Mouse (Mus musculus) erythroblast, adult 5-6 weeks (primary cell): ENCODE data around the gene Tnfrsf1b. TPM values are rescaled to one million over a fixed set of nuclear protein-coding genes. Genes with fewer than 3 reads are reported as not detected.

ENCODE experiments used
- ATAC-seq: replicated peaks from 2 replicates; pipeline ENCODE4 v1.8.0; 2016; ENCODE audit warnings: moderate number of reproducible peaks, mild to moderate bottlenecking, moderate TSS enrichment, inconsistent platforms; ENCODE audit not compliant: poor library complexity, low FRiP score, severe bottlenecking
- total RNA-seq, 2 experiments: library from RNA; stranded (forward) in 1 of 2; stranded (reverse) in 1 of 2; fragments of 150-400 nt in 1 of 2; fragments of 200-764, 138-1000 nt in 1 of 2; gene quantifications; 2 replicates each; pipeline versions ENCODE4 v1.2.3 to v1.2.4; 2015 to 2017; ENCODE audit warnings: low replicate concordance in 2 of 2

Gene Tnfrsf1b
- total RNA-seq, 2 experiments from 2014 or later = 10.6 to 12.1 TPM

DNA sequence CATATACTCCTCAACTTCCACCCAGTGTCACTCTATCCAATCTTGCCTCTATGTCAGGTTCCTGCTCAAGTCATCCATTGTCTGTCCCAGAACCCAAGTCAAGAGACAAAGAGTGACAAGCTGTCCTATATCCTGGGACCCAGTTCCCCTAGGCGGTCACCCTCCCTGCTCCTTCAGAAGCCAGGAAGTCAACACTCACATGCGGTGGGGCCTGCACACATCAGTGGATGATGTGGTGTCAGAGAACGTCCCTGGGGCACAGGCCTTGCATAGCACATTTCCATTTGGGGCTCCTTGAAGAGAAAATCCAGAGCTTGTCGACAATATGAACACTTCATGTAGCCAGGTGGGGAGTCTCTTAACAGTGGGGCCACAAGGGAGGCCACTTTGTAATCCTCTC, 22.1 kb downstream of the Tnfrsf1b start:
- no peak for ATAC-seq

DNA sequence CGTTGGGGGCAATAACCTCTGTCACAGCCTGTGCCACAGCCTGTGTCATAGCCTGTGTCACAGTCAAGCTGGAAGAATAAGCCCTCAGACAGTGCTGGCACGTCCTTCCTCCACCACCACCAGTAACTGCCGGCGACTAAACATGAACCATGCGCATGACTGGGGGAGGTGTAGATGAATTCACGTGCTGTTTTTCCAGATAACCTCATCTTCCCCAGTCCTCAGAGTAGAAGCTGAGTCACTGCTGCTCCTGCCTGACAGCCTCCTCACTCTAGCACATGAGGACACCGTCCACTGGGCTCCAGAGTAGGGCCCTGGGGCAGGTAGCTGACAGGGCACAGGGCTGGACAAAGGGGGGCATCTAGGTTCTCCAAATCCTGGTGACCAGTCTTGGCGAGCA, 24.6 kb downstream of the Tnfrsf1b start:
- peak; percentile 93 for ATAC-seq

DNA sequence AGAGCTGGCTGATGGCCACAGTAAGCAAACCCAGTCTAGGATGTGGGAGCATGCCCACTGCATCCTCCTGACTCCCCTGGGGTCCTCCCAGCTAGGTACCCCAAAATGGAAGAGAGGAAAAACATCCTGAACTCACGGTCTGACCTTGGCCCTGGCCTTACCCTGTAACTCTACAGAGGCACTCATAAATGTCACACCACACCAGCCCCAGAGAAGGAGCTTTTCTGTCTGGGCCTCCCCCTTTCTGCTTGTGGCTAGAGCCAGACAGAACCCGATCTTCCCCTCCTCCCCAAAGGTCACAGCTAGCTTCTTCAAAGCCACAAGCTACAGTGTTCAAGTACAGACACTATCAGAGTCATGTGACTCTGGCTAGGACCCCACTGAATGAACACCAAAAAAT, 25.3 kb downstream of the Tnfrsf1b start:
- no peak for ATAC-seq

DNA sequence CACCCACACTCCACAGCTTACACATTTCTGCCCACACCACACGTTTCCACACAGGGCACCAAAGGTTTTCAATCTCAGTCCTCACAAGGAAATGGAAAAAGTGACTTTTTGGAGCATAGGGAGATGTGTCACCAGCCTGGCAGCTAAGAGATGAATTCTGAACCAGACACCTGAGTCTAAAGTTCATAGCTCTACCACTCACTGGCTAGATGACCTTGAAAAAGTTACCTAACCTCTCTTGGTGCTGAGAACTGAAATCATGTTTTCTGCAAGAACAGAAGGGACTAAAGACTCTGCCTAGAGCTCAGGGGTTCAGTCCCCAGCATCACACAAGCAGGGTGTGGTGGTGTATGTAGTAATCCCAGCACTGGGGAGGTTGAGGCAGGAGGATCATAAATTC, 26.7 kb downstream of the Tnfrsf1b start:
- ATAC-seq = no peak

DNA sequence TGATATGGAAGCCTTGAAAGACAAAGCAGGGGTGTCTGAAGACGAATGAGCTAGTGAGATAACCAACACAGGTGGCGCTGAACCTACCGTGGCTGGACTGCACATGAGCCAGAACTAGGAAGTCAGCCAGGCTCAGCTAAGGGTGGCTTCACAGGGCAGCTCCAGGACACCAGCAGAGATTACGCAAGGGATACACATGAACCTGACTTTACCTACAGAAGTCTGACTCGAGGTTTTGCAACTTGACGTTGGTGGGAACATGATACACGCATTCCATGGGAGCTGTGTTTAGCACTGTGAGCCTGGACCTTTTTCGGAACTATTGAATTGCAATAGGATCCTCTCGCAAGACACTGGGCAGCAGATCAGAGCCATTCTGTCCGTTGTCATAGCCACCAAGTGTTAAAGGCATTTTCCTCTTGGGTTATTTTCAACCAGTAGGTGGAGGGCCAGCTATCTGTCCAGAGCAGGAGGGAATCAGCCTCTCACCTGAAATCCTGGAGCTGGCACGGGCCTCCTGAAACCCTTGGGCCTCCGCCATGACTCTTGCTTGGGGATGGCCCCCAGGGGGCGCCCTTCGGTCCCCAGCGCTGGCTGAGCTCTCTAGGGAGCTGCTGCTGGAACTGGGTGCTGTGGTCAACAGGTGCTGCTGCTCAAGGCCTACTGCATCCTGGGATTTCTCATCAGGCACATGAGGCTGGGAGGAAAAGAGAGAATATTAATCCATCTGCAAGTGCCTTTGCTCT, 27.3 kb downstream of the Tnfrsf1b start:
- 0 out of 2 replicates have a peak, but pooled peaks have one; percentile 43 for ATAC-seq

DNA sequence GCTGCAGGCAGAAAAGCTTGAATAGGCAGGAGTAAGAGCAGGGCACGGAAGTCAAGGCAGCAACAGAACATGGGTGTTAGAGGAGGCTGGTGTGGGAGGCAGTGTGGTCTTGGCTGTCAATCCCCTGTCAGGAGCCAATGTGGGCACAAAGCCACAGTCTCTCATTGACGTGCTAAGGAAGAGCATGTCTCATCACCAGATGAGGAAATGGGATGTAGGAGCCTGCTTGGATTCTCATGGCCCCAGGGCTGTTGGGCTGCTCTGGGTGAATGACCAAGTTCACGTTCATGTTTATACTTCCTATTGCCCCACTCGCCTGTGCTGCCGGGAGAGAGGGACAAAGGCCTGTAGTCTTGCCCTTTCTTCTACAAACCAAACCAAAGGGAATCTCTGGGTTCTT, 28.8 kb downstream of the Tnfrsf1b start:
- ATAC-seq = no peak

DNA sequence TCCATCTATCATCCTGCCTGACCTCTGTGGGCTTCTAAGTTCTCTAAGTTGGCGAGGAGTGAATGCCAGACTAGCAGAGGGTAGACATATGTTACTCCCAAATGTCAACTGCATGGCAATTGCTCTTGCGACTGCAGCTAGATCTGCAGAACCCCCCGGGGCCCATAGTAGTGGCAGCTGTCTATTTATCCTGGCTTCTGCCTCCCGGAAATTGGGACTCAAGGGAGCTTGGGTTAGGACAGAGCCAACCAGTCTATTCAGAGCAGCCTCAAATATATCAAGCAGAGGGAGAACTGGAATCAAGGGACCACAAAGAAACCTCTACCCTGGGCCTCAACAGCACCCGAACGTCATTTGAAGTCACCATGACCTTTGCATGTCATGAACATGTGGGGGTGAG, 29.6 kb downstream of the Tnfrsf1b start:
- ATAC-seq = no peak

DNA sequence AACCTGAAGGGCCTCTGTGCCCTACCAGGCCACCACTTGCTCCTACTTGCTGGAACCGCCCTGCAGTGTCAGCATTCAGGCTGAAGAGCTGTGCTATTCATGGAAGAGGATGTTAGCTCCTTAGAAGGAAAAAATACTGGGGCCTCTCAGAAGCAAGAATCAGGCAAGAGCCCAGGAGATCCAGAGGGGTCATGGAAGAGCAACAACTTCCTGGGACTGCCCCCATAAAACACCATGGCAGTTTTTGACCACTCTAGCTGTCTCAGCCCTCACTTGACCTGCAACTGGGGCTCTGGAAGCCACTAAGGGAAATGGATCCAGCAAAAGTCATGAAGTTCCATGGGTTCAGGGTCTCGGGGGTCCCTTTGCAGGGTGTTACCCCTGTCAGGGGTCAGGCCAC, 31.3 kb downstream of the Tnfrsf1b start:
- ATAC-seq = no peak

DNA sequence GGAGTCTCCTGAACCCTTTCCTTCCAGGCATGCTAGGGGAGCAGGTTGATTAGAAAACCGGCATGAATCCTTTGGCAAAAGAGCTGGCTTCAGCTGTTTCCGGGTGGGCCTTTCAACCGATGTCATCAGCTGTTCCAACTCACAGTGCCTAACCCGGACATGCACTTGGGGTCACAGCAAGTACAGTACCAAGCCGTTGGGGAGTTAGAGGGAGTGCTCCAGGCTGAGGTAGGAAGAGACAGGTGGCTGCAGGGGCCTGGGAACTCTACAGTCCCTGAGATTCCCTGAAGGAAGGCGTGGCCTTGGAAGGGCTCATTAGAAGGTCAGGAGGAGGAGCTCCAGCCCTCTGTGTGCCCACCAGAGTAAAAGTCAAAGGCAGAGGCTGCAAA, 31.9 kb downstream of the Tnfrsf1b start:
- ATAC-seq = peak; percentile 27

DNA sequence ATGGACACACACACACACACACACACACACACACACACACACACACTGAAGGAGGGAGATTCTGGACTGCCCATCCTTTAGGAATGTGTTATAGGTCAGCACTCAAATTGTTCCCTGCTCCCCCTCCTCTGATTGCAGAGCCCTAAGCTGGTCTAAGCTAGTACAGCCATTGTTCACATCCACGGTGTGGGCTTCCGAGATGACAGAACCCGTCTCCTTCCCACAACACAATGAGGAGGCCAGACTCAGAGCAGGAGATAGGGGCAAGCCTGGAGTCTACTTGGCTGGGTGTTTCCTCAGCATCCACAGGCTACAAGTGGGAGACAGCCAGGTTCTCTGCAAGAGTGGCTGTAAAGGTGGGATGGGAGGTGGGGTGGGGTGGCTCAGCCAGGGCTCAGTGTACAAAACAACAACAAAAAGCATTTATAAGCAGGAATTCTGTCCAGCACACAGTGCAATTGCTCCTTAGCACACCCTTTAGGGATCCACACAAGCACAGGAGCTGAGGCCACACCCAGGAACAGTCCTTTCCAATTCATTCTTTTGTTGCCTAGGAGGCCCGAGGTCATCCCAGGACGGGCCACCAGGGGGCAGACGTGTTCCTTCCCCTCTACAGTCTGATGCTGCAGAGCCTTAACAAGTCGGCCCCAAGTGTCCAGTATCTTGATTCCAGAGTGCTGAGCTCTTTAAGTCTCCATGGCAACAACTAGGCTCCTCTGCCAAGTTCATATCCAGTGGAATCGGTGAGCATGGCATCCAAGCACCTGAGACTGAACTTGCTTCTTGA, 32.5 kb downstream of the Tnfrsf1b start:
- peak; percentile 89 for ATAC-seq

DNA sequence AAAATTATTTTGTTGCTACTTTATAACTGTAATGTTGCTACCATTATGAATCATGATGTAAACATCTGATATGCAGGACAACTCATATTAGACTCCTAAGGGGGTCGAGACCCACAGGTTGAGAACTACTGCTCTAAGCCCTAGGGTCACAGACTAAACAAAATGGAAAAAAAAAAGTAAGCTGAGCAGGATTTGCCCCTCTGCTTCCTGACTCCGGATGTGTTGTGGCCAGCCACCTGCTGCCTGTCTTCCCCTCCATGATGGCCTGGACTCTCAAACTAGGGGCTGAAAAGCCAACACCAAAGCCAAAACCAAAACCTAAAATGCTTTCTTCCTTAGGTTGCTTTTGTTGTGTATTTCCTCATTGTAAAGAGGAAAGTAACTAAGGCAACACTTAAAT, 35.6 kb downstream of the Tnfrsf1b start:
- no peak for ATAC-seq

DNA sequence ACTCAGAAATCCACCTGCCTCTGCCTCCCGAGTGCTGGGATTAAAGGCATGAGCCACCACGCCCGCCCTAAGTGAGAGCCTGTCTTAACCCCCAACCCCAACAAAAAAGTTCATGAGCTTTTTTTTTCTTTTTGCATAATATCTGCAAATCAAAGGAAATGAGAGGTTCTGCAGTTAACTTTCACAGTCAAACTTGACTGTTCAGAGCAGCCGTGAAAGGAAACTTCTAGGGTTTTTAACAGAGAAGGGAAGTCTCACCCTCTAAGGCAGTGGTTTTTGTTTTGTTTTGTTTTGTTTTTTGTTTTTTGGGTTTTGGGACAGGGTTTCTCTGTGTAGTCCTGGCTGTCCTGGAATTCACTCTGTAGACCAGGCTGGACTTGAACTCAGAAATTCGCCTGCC, 36.1 kb downstream of the Tnfrsf1b start:
- ATAC-seq = no peak

DNA sequence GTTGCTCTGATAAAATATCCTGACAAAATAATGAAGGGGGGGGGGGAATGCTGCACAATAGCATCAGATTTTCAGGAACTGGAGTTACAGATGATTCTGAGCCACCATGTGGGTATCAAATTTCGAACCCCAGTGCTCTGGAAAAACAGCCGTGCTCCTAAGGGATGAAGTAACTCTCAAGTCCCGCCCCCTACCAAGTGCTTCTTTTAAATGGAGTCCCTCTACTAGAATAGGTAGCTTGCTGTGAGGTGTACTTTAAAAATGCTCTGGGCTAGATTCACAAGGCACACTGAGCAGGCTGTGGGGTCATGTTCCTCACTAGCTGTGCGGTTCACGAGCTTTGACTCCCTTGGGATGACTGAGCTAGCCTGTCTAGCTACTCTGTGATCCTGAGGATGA, 37.0 kb downstream of the Tnfrsf1b start:
- no peak for ATAC-seq

DNA sequence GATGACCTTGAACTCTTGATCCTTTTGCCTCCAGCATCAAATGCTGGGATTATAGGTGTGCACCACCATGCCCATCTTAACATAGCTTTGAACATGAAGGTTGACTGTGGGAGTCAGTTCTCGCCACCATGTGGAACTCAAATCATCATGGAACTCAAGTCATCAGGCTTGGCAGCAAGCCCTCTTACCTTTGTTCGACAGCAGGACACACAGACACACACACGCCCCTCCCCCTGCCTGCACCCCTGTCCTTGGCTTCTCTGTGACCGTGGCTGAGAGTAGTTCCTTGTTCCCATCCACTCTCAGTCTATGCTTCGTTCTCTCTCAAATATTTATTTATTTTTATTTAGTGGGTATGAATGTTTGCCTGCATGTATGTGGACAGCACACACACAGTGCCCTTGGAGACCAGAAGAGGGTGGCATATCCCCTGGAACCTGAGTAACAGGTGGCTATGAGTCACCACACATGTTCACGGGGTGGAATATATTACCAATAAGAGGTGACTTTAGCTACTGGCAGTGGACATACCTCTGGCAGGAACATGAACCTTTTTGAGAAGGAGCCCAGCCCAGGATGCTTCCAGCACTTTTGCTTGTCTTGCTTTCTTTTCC, 37.5 kb downstream of the Tnfrsf1b start:
- no peak for ATAC-seq

DNA sequence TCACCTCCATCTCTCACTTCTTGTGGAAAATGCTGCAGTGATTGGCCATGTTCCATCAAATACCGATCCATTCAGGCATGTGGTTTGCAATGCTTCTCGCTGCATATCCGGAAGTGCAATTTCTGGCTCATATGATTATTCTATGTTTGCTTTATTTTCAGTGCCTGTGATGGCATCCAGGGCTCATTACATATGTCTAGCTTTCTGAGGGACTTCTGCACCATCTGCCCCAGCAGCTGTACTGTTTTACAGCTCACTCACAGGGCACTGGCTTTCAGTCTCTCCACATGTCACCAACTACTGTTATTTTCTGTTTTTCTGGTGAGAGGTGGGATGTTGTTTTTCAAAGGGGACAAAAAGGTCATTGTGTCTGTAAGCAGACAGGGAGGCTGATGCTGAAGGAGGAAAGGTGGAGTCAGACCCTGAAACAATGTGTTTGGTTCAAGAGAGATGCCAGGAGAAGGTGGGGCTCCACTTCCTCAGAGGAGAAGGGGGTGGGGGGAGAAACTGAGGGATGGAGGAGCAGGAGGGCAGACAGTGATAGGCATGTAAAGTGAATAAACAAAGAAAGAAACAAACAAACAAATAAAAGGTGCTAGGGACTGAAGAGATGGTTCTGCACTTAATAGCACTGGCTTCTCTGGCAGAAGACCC, 38.8 kb downstream of the Tnfrsf1b start:
- ATAC-seq = no peak

DNA sequence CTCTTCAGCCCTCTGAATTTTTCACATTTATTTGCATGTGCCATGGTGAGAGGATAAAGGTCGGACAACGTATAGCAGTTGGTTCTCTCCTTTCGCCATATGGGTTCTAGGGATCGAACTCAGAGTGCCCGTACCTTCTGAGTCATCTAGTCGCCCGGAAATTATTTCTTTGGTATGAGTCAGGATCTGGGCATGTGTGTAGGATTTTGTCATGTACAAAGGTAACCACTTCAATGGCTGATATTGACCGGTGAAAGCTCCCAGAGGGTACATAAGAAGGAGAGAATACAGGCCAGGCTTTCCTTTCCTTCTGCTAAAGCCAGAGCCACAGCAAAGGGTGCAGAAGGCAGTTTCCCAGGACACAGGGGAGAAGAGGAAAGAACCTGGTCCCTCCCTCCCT, 41.9 kb downstream of the Tnfrsf1b start:
- ATAC-seq = no peak

DNA sequence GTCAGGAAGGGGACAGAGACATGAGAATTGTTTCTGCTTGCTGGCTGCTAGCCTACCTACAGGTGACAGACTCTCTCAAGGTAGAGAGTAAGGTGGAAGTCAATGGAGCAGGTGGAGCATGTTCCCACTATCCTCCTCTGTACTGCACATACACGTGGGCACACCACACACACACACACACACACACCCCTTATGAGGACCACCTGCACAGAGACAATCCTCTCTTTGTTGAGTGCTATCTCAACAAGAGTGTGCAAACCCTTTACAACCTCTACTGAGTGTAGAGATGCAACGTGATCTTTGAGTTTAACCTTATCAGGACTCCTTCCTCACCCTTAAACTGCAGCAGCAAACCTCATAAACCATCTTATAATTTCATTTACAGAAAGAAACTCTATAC, 43.4 kb downstream of the Tnfrsf1b start:
- ATAC-seq = no peak

DNA sequence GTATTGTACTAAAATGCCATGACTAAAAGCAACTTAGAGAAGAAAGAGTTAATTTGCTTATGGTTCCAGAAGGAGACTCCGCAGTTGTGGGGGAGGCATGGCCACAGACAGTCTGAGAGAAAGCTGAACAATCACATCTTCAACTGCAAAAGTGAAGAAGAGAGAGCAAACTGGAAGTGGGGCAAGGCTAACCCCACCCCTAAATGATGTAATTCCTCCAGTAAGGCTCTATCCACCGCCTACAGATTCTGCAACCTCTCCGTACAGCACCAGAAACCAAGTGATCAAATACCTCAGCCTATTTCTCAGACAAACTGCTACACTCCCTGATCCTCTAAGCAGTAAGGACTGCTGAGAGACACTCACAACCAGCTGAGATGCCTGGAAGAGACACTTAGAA, 45.2 kb downstream of the Tnfrsf1b start:
- ATAC-seq = no peak

DNA sequence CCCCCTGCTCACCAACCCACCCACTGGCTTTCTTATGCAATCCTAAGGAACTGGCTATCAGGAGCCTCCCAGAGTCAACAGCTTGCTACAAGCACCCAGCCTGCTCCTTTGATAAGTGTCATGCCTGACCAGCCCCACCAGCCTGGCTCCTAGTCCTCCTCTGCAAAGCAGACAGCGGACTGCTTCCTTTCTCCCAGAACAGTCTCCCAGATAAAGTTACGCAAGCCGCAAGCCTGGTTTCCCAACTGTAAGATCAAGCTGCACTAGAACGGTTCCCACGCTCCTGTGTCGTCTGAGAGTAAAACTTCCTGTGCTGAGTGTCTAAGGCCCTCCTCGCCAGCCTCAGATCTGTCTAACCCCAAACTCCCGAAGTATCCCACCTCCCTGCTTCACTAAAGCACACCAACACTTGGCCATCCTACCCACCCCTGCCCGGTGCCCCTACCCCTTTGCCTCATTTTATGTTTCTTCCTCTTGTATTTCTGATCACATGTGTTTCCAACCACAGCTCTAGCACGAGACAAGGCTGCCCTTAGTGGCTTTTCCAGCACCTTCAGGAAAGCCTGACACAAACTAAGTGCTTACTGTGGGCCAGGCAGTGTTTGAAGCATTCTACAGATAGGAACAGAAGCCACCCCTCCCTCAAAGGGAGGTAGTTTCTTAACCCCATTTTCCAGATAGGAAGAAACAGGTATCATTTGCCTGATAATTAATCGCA, 46.5 kb downstream of the Tnfrsf1b start:
- peak; percentile 85 for ATAC-seq

DNA sequence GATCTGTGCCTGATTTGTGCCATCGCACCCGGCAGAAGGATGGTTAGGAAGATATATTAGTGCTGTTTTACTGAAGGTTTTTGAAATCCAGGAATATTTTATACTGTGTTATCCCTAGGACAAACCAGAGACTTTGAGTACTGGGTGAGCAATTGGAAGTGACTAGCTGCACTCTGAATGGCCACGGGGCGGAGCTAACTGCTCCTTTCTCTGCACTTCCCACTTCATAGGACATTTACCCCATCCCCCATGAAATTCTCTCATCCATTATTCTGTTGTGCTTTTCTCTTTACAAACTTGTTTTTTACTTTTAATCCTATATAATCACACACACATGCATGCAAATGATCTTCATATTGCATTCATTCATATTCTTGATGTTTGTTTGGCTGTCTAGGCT, 50.1 kb downstream of the Tnfrsf1b start:
- no peak for ATAC-seq
